Mouse (Mus musculus): ENCODE measurements at regions not wholly inside any gene's neighbourhood (a gene's known extent, or its start where the extent isn't known, plus 50 kb on each side); places are given as distances from the start of the nearest gene placed in this dataset.

DNA sequence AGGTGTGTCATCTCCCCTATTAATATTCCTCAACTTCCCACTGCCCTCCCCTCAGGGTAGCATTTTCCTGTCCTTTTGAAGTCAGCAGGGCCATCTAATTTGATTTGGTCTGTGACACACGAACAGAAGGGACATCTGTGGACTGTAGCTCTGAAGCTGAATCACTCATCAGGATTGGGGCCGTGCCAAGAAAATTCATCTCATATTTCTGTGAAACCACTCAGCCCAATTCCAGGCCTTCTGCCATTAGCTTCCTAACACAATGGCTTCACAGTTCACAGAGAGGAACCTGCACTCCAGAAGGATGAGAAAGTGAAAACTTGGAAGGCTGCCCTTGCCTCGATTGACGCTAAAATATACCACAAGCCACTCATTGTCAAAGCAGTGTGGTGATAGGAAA is 86.1 kb downstream of the Abhd5 start:
- no peak for DNase-seq

GRCm38 (mm10) chr9:122446387-122447105 is 95.1 kb downstream of the Abhd5 start:
- DNase-seq = no peak

DNA sequence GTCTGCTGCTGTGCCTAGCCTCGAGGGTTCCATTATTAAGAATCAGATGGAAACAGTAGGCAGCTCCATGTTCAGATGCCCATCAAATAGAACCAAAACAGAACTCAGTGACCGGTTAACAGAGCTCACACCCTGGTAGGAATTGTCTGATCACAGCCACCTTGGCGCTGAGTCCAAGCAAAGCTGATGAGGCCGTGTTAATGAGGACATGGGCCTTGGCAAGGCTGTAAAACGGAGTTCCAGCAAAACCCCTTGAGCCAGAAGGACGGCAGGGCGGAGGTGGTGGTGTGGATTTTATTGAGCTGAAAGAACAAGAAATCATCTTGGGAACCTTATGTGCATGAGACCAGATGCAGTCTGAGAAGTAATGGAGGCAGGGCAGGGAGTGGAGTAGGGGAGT is 96.2 kb downstream of the Abhd5 start:
- DNase-seq = no peak

DNA sequence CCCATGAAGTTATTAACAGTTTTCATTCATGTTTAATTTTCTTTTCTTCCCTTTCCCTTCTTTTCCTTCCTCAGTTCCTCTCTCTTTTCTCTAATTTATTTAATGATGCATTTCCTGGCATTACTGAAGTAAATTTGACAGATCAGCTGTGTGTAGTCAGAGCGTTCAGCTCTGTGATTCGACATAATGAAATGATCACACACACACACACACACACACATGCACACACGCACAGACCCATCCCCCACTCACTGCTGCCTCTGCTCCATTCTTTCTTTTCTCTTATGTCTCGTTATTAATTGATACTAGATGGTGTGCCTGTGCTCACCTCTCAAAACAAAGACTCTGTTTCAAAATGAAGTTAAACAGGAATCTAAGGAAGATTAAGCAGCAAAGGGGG is 96.9 kb downstream of the Abhd5 start:
- no peak for DNase-seq

DNA sequence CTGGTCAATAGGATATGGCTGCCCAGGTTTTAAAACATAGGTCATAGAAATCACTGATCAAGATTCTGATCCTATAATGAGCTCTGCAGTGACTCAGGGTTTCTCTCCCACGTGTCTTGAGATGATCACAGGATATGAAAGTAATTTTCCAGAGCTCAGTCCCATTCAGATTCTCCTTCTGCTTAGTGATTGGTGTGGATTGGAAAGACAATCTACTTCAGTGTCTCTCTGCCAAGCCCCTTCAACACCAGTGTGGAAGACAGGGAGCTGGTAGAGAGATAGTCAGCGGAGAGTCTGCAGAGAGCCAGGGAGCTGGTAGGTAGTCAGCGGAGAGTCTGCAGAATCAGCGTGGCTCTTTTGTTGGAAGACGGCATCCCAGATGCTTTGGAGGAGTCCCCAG is 99.1 kb downstream of the Abhd5 start:
- no peak for DNase-seq

DNA sequence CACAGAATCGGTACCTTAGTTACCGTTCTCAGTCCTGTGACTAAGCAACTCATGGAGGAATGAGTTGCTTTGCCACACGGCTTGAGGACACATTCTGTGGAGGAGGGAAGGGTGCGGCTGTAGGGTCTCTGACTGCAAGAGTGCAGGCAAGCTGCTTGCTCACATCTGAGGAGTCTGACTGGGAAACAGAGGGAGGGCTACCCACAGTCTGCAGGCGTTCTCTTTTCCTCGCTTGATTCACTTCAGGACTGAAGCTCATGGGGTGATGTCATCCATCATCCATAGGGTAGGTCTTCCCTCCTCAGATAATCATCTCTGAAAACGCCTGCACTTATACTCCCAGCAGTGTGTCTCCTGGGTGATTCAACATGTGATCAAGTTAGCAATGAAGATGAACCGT is 103.9 kb downstream of the Abhd5 start:
- DNase-seq = no peak

GRCm38 (mm10) chr9:122455779-122456178 is 104.4 kb downstream of the Abhd5 start:
- DNase-seq = no peak

DNA sequence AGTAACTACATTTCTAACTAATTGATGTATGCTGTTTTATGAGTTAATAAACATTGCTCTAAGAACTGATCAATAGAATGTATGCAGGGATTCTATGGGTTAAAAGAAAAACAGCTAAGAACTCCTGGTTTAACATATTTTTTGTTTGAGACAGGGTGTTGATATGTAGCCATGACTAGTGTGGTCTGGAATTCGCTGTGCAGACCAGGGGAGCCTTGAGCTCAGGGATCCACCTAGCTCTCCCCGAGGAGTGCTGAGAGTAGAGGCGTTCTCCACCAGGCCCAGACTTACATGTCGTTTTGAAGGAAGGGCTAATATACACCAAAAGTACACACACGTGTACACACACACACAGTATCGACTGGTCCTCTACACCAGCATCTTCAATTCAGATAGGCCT is 108.1 kb downstream of the Abhd5 start:
- DNase-seq = no peak

DNA sequence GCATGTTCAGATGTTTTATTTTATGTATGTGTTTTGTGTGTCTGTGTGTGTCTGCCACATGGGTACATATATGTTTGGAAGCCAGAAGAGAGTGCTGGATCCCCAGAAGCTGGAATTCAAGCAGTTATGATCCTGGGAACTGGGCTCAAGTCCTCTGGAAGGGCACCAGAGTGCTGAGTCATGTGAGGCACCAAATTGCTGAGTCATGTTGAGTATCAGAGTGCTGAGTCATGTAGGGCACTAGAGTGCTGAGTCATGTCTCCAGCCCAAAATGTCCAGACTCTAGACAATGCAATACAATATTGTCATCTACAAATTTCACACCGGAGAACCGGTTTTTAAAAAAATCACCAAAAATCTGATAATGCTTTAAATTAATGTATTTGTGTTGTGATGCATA is 120.1 kb downstream of the Abhd5 start:
- no peak for DNase-seq

DNA sequence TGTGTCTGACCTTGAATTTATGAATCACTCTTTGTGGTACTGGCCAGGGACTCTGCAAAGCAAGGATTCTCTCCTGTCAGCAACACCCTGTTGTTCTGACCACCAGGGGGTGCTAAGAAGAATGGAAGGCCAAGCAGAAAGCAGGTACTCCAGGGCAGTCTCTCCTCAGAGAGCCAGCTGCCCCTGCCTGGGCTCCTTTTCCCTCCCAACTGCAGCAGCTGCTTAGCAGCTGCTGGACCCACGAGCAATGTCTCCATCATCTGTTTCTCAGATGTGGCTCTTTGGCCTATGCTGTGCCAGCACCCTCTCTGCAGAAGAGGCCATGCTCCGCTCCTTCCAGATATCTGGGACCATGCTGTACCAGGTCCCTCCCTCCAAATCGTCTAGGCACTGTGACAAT is 124.9 kb downstream of the Abhd5 start:
- DNase-seq = peak; percentile 30 to 76

- DNase-seq = no peak
These were observed 135.6 kb downstream of the Abhd5 start for GRCm38 (mm10) chr9:122487001-122487400.

DNA sequence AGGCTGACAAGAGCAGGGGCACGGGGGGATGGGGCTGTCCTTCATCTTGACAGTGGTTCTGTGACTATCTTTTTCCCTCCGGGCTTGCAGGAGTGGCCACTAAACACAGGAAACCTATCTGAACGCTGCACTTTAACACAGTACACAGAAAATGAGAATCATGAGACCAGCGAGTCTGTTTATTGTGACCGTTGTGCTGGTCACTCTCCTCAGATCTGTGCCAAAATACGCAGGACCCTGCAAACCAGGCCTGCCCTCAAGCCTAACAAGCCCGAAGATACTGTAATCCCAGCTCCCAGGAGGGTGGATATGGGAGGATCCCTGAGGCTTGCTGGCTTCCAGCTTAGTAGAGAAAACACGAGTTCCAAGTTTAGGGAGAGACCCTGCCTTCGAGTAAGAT is 143.3 kb downstream of the Abhd5 start:
- DNase-seq = no peak

DNA sequence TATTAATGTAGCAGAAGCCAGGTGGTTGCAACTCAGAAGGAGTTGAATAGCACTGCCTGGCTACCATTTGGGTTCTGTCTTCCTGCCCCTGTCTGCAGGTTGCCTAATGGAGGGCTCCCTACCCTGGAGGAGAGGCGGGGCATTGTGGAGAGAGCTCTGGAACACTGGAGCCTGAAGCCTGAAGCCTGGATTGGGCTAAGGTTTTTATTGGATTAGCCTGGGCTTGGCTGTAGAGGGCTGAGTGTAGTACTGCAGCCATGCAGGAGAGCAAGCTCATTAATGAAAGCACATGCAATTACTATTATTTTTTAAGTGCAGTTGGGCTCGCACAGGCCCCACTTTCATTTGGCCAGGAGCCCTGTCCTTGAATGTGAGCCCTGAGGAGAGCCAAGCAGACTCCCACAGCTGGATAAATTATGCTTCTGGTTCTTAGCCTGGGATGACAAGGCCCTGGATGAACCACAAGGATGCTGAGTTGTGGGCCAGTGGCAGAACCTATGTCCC is 145.1 kb downstream of the Abhd5 start:
- no peak for DNase-seq

DNA sequence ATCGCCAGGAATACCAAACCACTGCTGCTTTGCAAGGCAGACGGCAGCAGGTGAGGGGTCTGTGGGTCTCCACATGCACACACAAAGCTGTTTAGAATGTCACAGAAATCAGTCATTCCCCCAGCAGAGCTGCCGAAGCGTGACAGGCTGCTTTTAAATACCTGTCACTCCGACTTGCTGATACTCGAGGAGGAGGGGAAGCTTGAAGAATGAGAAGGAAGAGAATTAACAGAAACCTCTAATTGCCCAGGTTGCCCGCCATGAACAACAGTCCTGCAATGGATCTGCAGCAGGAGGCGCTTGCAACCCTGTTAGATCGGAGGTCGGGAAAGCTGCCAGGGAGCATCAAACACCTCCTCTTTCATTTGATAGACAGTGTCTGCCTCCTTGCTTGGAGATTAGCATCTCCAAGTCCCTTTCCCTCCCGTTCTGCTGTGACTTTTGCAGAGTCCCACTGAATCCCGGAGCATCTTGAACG is 150.5 kb downstream of the Abhd5 start:
- no peak for DNase-seq

- peak in 1 of 2 experiments; percentile 34 for DNase-seq
These were observed 170.2 kb downstream of the Abhd5 start for GRCm38 (mm10) chr9:122521569-122521968.

DNA sequence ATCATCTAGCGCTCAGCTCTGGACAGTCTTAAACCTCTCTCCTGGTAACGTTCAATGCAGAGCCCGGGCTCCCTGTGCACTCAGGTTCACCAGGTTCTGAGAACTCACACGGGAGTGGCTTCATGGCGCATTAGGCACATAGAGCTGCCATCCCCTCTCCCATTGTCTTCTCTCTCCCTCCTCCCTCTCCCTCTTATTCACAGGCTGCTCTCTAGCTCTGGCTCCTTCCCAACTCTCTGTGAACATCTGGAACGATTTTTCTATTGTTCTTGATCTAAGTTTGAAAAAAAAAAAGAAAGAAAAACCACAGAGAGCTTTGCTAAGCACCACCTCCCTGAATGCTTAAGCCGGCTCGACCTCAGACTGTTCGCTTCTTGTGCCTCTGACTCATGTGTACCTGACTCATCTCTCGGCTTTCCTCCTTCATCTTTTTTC is 174.2 kb downstream of the Abhd5 start:
- no peak for DNase-seq

GRCm38 (mm10) chr9:122528267-122528666 is 176.9 kb downstream of the Abhd5 start:
- DNase-seq = no peak

GRCm38 (mm10) chr9:122529721-122530120 is 178.3 kb downstream of the Abhd5 start:
- no peak for DNase-seq

- DNase-seq = no peak
These were observed 180.4 kb downstream of the Abhd5 start for GRCm38 (mm10) chr9:122531806-122532205.

- no peak for DNase-seq
These were observed 182.9 kb downstream of the Abhd5 start for GRCm38 (mm10) chr9:122534121-122534814.

- no peak for DNase-seq
These were observed 183.6 kb downstream of the Abhd5 start for GRCm38 (mm10) chr9:122534965-122535364.

DNA sequence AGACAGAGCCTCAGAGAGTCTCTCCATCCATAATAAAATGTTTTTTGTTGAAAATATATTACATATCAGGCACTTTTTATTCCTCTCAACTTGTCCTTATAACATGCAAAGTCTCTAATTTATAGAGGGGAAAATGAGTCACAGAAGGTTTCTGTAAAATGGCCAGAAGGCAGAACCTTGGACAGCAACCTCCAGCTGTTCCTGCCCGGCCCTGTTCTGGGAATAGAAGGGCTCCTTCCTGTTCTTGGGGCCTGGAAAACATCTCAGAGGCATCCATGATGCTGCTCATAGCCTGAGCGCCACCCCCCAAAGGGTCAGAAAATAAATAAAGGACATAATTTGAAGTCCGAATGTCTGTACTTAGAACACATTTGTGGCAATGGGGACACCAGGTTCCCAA is 188.7 kb downstream of the Abhd5 start:
- no peak for DNase-seq

DNA sequence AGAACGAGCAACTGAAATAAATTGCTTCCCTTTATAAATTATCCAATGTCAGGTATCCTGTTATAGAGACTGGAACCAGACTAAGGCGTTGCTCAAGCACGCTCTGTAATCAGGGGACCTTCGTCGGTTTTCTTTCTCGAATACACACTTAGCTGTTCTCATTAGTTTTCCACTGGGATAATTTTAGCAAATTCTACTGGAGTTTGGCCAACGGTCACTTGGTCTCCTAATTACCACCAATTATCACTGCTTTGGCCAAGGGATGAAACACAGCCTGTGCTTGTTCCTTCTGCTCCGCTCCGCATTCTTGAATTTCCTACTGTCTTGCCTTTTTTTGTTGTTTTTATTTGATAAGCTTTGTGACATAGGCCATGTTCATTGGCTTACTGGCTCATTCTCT is 191.1 kb upstream of the Topaz1 start:
- no peak for DNase-seq

DNA sequence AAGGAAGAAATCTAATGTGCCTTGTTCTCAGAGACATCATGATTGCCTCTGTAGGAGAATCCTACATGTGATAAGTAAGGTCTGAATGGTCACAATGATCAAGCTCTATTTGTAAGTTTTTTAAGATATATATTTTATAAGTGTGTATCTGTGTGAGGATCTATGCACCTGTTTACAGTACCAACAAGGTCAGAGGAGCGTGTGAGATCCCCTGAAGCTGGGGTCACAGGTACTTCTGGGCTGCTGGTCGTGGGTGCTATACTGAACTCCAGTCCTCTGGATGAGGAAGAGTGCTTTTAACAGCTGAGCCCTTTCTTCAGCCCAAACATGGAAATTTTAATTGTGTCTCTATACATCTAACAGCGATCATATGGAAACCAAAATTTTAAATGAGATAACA is 181.1 kb upstream of the Topaz1 start:
- DNase-seq = no peak

Data from kidney, postnatal 36 days (tissue).